Mouse (Mus musculus): Measurements from ENCODE around the gene Pard3b. TPM values are rescaled to one million over a fixed set of nuclear protein-coding genes. Genes with fewer than 3 reads are reported as not detected.

Pard3b gene
- total RNA-seq, 2 experiments from 2014 or later, result 0.38 TPM; not detected in 1

DNA sequence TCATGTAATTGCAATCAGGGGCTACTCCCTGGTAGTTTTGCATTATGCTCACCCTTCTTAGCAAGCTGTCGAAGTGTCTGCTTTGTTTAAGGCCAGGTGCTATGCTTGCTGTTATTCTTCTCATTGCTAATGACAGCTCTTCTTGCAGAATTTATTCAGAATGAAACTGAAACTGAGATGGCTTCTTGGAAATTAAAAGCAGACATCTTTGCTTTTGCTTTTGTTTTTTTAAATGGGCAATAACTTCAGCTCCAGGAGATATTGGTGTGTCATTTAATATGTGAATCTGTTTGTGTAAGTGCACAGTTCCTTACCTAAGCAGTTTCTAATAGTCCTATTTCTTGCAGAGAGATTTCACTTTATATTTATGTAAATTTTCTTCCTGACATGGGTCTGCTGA is 562.3 kb downstream of the Pard3b start:
- ATAC-seq (replicated peaks; ENCODE audit: low FRiP score, poor library complexity, severe bottlenecking), result no peak

DNA sequence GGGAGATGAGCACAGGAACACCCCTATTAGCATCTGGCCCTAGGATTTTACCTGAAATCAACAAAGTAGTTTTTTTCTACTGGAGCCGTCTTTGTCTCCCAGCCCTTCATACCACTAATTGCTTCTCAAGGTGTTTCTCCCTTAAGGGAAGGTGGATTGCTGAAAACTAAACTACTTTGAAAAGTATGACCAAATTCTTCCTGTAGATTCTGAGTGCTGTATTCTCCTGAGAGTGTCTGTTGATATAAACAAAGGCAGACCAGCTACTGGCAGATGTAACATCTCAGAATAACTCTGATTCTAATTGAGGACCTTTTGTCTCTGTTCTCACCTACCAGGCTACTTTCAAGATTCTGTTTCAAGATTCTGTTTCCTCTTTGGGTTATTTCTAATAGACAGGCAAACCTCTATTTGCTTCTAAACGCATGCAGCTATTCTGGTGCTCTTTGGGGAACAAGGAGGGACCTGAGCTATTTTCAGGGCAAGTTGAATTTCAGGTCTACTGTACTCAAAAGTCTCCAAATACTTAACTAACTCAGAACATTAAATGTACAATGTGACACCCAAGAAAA is 563.1 kb downstream of the Pard3b start:
- no peak for ATAC-seq (replicated peaks; ENCODE audit: low FRiP score, poor library complexity, severe bottlenecking)

DNA sequence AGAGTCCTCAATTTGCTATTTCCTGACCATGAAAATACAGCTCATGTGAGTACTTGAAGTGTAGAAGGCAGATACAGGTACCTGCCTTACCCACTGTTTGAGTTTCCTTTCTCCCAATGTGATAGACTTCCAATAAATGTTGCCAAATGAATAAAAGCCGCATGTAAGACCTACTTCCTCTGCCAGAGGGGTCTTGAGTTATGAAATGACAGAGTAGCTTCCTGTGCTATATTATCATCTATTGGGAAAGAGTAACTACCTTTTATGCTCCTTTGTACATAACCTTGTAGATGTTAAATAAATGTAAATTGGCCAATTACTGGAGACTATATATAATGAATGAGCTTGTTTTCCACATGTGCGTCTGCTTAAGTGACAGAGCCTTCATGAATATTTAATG is 574.7 kb downstream of the Pard3b start:
- ATAC-seq (replicated peaks; ENCODE audit: low FRiP score, poor library complexity, severe bottlenecking), result no peak

DNA sequence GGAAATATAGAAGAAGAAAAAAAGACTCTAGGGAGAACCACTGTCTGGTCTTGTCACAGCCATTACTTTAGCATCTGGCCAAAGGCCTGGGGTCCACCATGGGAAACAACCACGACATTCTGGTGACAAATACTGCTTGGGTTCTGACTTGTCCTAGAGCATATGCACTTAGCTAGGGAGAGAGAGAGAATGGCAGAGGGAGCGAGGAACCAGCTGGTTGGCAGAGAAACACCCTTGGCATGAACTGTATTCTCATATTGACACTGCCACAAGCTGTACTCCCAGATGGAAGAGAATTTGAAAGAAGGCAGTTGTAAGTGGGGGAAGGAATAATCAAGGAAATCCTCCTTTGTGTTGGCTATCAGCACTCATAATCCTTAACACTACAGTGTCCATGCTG is 577.2 kb downstream of the Pard3b start:
- no peak for ATAC-seq (replicated peaks; ENCODE audit: low FRiP score, poor library complexity, severe bottlenecking)

DNA sequence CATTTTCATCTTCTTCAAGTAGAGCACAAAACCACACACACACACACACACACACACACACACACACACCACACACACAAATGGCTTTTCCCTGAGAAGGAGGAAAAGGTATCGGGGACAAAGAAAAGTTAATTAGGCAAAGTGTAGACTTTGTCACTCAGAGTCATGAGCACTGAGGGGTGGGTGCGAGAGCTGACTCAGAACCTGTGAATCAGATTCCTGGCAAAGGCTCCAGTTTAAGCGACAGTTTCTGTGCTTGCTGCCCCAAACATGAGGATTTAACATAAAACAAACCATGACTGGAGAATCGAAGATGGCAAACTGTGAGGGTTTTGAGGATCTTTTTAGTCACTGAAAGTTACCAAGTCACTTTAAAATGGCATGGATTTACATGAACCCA is 577.9 kb downstream of the Pard3b start:
- no peak for ATAC-seq (replicated peaks; ENCODE audit: low FRiP score, poor library complexity, severe bottlenecking)

DNA sequence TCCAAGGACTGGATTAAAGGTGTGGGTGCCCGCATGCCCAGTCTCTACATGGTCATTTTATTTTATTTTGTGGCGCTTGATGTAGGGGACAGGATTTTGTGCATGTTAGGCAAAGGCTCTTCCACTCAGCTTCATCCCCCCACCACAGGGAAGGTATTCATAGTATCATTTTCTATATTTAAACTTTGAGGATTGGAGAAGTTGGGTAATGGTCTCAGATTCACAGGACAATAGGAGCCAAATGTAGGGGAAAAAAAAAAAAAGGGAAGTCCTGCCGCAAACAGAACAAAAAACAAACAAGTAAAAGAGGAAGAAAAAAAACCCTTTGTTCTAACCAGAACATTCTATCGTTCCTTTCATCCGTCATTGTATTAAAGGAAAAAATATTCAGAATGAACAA is 590.5 kb downstream of the Pard3b start:
- no peak for ATAC-seq (replicated peaks; ENCODE audit: low FRiP score, poor library complexity, severe bottlenecking)

DNA sequence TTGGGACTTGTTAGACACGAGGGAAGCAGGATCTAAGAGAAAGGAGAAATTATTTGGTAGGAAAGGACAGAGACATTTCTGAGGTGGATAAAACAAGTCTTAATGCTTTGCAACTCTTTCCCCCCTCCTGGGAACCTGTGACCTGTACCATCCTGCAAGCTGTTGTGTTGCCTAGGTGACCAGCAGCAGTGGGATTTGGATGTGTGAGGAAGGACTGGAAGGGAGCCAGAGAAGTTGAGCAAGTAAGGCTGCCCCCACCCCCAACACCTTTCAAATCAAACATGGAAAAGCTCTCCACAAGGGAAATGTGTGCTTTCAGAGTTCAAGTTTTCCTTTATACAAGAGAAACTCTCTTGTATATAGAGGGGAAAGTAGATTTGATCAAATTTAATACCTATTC is 595.4 kb downstream of the Pard3b start:
- ATAC-seq (replicated peaks; ENCODE audit: low FRiP score, poor library complexity, severe bottlenecking), result no peak

DNA sequence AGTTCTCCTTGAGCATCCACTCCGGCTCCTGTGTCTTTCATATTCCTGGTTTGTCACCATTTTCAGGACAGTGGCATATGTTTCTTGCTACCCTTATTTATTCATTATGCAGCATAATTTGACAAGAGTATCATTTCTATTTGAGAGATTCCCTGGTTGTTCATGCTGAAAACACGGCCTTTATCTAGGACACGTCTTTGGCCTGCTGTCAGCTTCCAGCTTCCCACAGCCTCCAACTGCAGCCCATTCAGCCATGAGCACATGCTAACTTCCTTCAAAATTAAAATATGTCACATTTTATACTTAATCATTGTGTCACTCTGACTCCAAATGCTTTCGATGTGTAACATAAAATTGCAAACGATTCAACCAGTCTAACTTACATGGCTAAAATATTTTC is 596.5 kb downstream of the Pard3b start:
- ATAC-seq (replicated peaks; ENCODE audit: low FRiP score, poor library complexity, severe bottlenecking), result no peak

DNA sequence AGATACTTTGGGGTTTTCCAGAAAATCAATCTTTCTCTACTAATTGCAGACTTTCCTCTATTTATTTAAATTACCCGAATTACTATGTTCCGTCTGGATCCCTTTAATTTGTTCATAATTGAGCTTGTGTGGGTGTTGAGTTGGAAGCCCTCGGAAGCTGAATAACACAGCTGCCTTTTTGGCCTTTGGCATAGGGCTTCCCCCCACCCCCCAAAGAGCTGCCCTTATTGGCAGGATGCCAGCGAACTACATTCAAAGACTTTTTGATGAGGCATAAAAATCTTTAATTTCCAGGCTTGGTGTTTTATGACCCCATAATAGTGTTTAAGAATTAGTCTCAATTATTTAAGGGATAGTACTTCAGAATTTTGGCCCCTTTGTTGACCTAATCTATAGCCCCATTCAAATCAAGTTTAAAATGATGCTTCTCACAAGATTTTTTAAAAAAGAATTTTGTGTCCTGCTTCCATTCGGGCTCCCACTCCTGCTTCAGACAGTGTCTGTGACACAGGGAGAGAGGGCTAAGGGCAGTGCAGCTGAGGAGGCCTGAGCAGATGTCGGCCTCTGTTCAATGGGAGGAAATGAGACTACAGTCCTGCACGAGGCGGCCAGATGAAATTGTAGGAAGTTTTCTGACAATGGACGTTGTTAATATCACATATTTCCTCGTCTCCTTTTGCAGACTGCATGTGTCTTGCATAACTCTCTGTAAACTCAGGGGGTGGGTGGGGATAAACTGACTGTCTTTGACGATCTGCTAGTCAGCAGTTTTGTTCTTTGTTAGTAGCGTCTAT is 605.8 kb downstream of the Pard3b start:
- ATAC-seq (replicated peaks; ENCODE audit: low FRiP score, poor library complexity, severe bottlenecking), result no peak

DNA sequence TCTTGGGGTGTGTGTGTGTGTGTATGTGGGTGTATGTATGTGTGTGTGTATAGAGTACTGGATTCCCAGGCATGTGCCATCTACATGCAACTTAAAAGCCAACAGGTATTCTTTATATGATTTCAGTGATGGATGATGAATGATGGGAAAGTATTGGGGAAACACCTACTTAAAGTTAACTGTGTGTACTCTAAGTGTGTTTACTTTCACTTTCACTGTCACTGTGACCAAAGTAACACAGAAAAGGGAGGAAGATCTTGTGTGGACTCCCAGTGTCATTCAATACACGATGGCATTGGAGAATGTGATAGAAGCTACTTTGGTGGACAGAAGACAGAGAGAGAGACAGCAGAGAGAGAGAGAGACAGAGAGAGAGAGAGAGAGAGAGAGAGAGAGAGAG is 613.8 kb downstream of the Pard3b start:
- no peak for ATAC-seq (replicated peaks; ENCODE audit: low FRiP score, poor library complexity, severe bottlenecking)

DNA sequence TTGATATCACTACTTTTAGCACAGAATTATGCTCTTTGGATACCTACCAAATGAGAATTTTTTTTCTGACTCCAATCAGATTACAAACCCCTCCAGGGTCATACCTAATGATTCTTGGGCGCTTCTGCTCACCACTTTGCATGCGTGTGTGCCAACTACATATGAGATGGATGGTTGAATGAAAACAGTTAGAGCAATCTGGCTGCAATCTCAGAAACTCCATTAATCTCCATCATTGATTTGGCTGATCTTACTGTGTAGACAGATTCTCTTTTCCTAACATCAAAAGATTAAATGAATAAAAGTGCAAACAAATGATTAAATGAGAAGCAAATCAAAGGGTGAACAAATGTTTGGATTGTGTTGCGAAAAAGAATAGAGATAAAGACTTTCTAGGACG is 615.7 kb downstream of the Pard3b start:
- ATAC-seq (replicated peaks; ENCODE audit: low FRiP score, poor library complexity, severe bottlenecking), result no peak

DNA sequence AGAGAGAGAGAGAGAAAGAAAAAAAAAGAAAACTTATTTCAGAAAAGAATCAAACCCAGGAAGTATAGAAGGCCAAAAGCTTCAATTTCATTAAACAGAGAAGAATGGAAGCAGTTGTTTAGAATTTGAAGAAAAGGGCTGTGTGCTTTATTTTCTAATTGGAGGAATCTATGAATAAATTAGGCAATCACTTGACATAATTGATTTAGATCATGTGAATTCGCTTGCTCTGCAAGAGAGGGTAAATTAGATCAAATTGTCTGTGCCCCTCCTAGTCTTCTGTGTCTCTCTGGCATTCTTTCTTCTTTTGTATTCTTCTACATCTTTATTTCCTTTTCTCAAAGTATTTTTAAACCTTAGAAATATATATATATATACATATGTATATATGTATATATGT is 616.3 kb downstream of the Pard3b start:
- ATAC-seq (replicated peaks; ENCODE audit: low FRiP score, poor library complexity, severe bottlenecking), result no peak

DNA sequence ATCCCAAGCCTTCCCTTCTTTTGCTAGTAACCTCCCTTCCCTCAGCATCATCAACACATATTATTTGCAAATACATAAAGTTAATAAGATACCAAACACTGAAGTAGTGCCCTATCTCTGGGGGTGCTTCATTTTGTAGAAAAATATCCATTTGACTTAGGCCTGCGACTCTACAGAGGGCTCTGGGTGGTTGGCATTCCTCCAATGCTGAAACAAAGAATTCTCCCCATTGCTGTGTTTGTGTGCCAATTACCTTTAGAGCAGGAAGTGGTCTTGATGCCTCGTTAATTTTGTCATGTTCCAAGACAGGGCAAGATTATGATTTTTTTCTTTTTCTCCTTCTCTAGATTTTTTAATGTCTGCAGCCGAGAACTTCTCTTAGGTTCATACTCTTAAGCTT is 637.8 kb downstream of the Pard3b start:
- ATAC-seq (replicated peaks; ENCODE audit: low FRiP score, poor library complexity, severe bottlenecking), result no peak

DNA sequence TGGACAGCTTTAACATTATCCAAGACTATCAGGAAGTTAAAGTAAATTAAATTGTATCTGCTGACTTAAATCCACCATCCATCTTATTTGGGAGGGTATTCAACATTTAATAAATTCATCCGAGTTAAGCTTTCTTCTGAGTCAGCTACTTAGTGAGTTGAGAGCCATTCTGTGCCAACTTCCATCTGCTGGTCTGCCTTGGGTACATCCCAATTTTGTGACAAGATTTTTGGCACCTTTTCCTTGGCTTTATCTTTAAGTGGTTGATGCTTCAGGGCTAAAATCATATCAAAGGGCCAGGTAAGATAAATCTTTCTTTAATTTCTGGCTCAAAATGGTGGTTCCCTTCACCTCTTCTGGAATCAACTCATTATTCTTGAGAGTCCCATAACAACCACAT is 640.0 kb downstream of the Pard3b start:
- no peak for ATAC-seq (replicated peaks; ENCODE audit: low FRiP score, poor library complexity, severe bottlenecking)

DNA sequence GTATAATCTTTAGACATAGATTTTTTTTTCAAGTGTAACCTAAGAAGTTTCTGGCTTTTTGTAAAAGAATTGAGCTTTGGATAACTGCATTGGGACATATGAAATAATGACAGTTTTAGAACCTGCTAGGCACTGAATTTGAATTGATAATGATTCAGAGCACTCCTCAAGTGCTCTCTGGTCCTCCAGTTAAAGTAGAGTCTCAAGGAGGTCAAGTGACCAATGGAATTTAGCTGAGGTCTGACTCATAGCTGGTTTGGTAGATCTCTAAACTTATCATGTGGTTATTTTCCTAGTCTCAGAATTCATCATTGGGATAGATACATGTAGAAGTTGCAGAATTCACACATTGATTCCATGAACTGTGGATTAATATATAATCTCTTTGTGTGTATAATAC is 642.0 kb downstream of the Pard3b start:
- ATAC-seq (replicated peaks; ENCODE audit: low FRiP score, poor library complexity, severe bottlenecking), result no peak

DNA sequence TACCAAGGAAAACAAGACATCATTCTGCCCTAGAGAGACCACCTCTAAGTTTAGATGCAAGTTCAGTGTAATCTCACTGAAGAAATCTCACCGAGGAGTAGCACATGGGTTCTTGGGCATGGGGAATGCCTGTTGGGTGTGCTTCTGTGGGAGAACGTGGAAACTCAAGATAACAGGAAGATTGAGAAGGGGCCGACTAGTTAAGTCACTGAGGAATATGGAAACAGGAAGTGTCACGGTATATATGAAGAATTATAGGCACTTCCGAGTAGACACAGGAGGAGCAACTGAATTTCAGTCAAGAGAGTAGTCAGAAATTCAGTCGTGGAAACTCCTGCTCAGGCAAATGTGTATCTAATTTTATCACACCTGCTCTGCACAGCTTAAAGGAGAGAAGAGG is 644.2 kb downstream of the Pard3b start:
- ATAC-seq (replicated peaks; ENCODE audit: low FRiP score, poor library complexity, severe bottlenecking), result no peak

DNA sequence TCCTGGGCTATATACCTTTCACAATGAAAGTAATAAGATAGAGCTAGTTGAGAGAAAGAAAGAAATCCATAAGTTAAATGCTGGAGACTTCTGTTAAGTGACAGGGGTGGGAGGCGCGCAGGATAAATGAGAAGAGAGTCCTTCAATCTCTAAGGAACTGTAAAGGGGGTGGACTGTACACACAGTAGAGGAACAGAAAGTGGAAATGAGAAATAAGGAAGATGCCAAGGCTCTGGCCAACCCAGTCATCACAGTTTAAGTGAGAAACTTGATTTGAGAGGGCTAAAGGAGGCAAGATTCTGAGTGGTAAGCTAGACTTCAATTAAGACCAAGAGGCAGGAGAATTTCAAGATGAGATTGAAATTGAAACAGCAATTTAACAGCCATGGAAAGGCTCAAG is 645.0 kb downstream of the Pard3b start:
- ATAC-seq (replicated peaks; ENCODE audit: low FRiP score, poor library complexity, severe bottlenecking), result no peak

DNA sequence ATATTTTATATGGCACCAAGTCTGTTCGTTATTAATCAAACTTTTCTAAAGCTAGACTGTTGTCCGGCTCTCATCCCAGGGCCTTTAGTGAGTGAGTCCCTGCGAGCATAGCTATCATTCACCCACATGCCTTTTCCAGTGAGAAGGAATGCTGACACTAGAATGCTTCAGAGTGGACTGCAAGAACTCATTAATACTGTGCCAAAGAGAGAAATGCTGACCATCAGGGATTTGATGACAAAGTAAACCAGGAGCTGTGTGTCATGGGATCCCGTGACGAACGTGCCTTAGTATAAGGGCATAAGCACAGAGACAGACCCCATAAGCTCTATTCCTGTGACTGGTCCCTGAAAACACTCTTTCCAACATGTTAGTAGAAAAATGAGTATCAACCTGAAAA is 670.8 kb downstream of the Pard3b start:
- ATAC-seq (replicated peaks; ENCODE audit: low FRiP score, poor library complexity, severe bottlenecking), result no peak

DNA sequence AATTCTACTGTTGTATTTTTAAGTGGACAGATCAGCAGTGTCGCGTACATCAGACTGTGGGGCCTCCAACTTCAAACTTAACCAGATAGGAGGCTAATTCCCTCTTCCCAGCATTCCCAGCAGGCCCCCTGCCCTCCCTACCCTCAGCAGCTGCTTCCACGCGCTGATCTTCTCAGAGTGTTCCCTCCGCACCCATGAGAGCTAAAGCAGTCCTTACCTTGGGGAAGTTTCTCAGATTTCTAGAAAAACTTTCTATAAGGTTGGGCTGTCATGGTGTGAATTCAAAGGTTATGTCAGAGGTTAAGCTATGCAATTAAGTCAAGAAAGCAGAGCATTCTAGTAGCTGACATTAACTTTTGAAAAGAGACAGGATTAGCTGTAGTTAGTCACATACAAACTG is 686.6 kb downstream of the Pard3b start:
- no peak for ATAC-seq (replicated peaks; ENCODE audit: low FRiP score, poor library complexity, severe bottlenecking)

DNA sequence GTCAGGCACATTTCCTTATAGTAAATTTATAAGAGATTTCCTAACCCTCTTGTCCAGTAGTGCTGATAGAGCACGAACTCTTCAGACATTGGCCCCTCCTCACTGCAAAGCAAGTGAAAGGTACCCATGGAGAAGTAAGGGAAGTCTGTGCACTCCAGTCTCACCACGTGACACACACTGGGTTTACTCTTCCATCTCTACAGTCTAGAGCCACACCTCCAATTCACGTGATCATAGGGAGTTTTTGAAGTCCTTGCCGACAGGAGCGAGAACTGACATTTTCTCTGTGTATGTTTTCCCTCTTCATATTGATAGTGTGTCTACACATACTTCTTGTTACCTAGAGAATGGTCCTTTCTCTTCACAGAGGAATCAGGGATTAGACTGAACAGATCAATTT is 689.1 kb downstream of the Pard3b start:
- ATAC-seq (replicated peaks; ENCODE audit: low FRiP score, poor library complexity, severe bottlenecking), result no peak

DNA sequence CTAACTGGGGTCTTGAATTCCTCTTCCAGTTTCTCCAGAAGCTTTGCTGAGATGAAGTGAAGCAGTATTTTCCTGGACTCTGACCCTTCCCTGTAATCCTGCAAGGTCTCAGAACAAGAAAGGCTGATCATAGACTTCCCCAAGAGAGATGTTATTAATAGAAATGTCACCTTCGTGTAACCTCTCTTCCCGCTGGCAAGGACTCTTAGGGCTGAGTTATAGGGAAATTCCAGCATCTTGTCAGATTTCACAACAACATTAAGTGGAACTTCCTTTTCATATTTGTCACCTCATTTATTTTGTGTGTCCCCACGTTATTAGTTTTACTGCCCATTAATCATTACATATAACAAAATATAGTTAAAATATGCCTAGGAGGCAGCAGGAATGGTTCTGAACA is 690.2 kb downstream of the Pard3b start:
- no peak for ATAC-seq (replicated peaks; ENCODE audit: low FRiP score, poor library complexity, severe bottlenecking)

DNA sequence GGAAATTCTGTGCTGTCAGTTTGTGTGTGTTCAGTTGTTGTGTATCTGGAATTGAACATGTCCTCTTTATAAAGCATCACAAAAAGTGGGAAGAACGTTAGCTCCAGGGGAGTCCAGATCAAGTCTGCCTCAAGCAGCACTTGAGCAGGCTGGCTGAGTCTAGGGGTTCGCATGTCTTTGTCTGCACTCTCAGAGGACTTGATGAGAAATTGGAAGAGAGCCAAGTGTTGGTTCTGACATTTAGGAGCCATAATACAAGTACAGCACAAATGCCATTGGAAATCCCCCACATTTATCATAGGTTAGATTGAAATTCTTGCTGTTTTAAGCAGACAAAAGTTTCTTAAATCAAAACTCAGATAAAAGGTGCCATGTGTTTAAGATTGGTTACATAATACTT is 694.4 kb downstream of the Pard3b start:
- ATAC-seq (replicated peaks; ENCODE audit: low FRiP score, poor library complexity, severe bottlenecking), result no peak

Data from erythroblast, adult 5-6 weeks (primary cell).